Mouse (Mus musculus) midbrain, postnatal 0 days (tissue): ENCODE results near the gene Rhox2e. TPM values are rescaled to one million over a fixed set of nuclear protein-coding genes. Genes with fewer than 3 reads are reported as not detected.

ENCODE experiments used
- polyA plus RNA-seq: library from polyadenylated mRNA; unstranded; fragments of >200 nt; fragmentation: Nextera tagmentation; extraction: Ambion mirVana; gene quantifications from 2 replicates; pipeline ENCODE4 v1.2.1, GENCODE M21; 2015
- total RNA-seq: library from RNA; depleted of rRNA; stranded (reverse); fragments of >200 nt; gene quantifications from 2 replicates; pipeline ENCODE4 v1.2.3, GENCODE M21; 2014; rRNA removed

The Rhox2e gene
- total and polyA plus RNA-seq, 2 experiments from 2014 or later: 0.20 TPM; not detected in 1

Other genes starting within 250 kb of the Rhox2e start
- not detected in 2 replicates for gene Rhox3a2, start 150.4 kb upstream of the Rhox2e start, total RNA-seq
- gene Rhox3a2, start 150.4 kb upstream of the Rhox2e start, polyA plus RNA-seq: not detected in 2 replicates
- gene Rhox4a2, start 139.6 kb upstream of the Rhox2e start, total RNA-seq: not detected in 2 replicates
- gene Rhox4a2, start 139.6 kb upstream of the Rhox2e start, polyA plus RNA-seq: not detected in 2 replicates
- gene Rhox2b, start 118.4 kb upstream of the Rhox2e start, total RNA-seq: not detected in 2 replicates
- not detected in 2 replicates for gene Rhox2b, start 118.4 kb upstream of the Rhox2e start, polyA plus RNA-seq
- not detected in 2 replicates for gene Rhox4b, start 98.0 kb upstream of the Rhox2e start, total RNA-seq
- not detected in 2 replicates for gene Rhox4b, start 98.0 kb upstream of the Rhox2e start, polyA plus RNA-seq
- gene Rhox2c, start 76.8 kb upstream of the Rhox2e start, total RNA-seq: not detected in 2 replicates
- gene Rhox2c, start 76.8 kb upstream of the Rhox2e start, polyA plus RNA-seq: not detected in 2 replicates
- not detected in 2 replicates for gene Rhox3c, start 71.9 kb upstream of the Rhox2e start, total RNA-seq
- not detected in 2 replicates for gene Rhox3c, start 71.9 kb upstream of the Rhox2e start, polyA plus RNA-seq
- not detected in 2 replicates for gene Rhox4c, start 50.1 kb upstream of the Rhox2e start, total RNA-seq
- gene Rhox4c, start 50.1 kb upstream of the Rhox2e start, polyA plus RNA-seq: not detected in 2 replicates
- not detected in 2 replicates for gene Rhox2d, start 37.0 kb upstream of the Rhox2e start, total RNA-seq
- not detected in 2 replicates for gene Rhox2d, start 37.0 kb upstream of the Rhox2e start, polyA plus RNA-seq
- gene Rhox4d, start 16.1 kb upstream of the Rhox2e start, total RNA-seq: not detected in 2 replicates
- not detected in 2 replicates for gene Rhox4d, start 16.1 kb upstream of the Rhox2e start, polyA plus RNA-seq
- not detected in 2 replicates for gene Rhox3e, start 11.6 kb downstream of the Rhox2e start, total RNA-seq
- not detected in 2 replicates for gene Rhox3e, start 11.6 kb downstream of the Rhox2e start, polyA plus RNA-seq
- not detected in 2 replicates for gene Rhox4e, start 27.0 kb downstream of the Rhox2e start, total RNA-seq
- gene Rhox4e, start 27.0 kb downstream of the Rhox2e start, polyA plus RNA-seq: not detected in 2 replicates
- gene Rhox2f, start 41.0 kb downstream of the Rhox2e start, total RNA-seq: not detected in 2 replicates
- not detected in 2 replicates for gene Rhox2f, start 41.0 kb downstream of the Rhox2e start, polyA plus RNA-seq
- gene Rhox3f, start 50.5 kb downstream of the Rhox2e start, total RNA-seq: not detected in 2 replicates
- not detected in 2 replicates for gene Rhox3f, start 50.5 kb downstream of the Rhox2e start, polyA plus RNA-seq
- not detected in 2 replicates for gene Rhox4f, start 77.3 kb downstream of the Rhox2e start, total RNA-seq
- gene Rhox4f, start 77.3 kb downstream of the Rhox2e start, polyA plus RNA-seq: not detected in 2 replicates
- gene Rhox3g, start 98.2 kb downstream of the Rhox2e start, total RNA-seq: not detected in 2 replicates
- not detected in 2 replicates for gene Rhox3g, start 98.2 kb downstream of the Rhox2e start, polyA plus RNA-seq
- gene Rhox2g, start 113.0 kb downstream of the Rhox2e start, total RNA-seq: not detected in 2 replicates
- not detected in 2 replicates for gene Rhox2g, start 113.0 kb downstream of the Rhox2e start, polyA plus RNA-seq
- not detected in 2 replicates for gene Rhox4g, start 120.9 kb downstream of the Rhox2e start, total RNA-seq
- gene Rhox4g, start 120.9 kb downstream of the Rhox2e start, polyA plus RNA-seq: not detected in 2 replicates
- gene Rhox3h, start 138.3 kb downstream of the Rhox2e start, total RNA-seq: not detected in 2 replicates
- gene Rhox3h, start 138.3 kb downstream of the Rhox2e start, polyA plus RNA-seq: not detected in 2 replicates
- not detected in 2 replicates for gene Rhox2h, start 142.8 kb downstream of the Rhox2e start, total RNA-seq
- not detected in 2 replicates for gene Rhox2h, start 142.8 kb downstream of the Rhox2e start, polyA plus RNA-seq